Mouse (Mus musculus) WW6 (cell line): Measurements from ENCODE around the gene Zfp189.
"Not testable (repeated sequence)": the region's sequence is repeated elsewhere in the genome, so short reads cannot be mapped to it uniquely, and the experiment has no call there.

Experiments used
- DNase-seq: peaks from one replicate; pipeline ENCODE4 v3.0.0-alpha.2; 2013; ENCODE audit warnings: low read depth, low spot score

Zfp189 gene

DNA sequence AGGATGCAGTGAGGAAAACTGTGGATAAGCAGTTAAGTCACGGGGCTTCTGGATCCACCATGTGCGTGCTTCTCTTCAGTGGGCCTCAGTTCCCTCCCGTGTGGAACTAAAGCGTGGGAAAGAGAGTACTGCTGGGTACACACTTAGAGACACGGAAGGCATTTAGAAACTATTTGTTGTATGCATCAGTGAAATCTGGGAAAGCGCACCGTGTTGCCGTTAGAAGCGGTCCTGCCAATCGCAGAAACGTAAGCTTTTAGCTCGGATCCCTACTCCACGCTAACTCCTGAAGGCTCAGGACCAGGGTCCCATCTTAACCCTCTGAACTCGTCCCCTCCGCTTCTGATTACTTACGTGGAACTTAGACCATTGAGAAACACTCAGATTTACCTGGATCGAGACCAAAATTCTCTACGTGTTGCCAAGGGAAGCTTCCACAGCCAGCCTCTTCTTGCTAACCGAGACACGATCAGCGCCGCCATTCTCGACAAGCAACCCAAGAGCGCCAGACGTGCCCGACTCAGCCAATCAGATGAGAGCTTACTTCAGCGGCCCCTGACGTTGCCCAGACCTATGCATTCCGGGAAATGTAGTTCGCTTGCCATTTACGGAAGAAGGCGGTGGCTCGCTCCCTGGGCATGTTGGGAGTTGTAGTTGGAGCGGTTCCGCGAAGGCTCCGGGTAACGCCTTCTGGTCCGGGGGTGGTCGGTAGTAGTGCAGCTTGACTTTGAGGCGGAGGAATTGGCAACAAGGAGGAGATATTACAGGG is at the start of gene Zfp189, which contains the start of gene Mrpl50:
Gene Zfp189, plus strand, starts transcription at position 605 of the 769 bp plus-strand sequence.
Gene Mrpl50, minus strand, starts transcription at position 522 of the 769 bp plus-strand sequence.
- peak; percentile 86 for DNase-seq

- no peak for DNase-seq
These were observed 47.4 kb upstream of the Zfp189 start, which contains the start of gene Acnat1 for GRCm38 (mm10) chr4:49473435-49474100. Gene Acnat1 (minus strand): TSS chr4:49473912.

DNA sequence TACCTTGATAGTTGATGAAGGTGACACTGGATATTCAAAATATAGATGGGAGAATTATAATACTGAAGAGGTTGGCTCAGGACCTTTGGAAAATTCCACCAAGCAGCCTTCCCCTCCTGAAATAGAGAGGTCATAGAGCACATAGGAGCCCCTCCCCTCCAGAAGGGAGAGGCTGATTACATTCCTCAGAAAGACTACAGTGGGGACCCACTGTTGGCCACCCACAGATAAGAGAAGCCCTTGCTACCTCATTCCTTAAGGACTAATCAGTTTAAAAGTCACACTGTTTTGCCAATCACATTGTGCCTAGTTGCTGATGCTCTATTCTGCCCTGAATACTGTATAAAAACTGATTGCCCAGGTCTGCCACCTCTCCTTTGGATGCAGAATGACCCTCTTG is 46.4 kb upstream of the Zfp189 start:
- DNase-seq = no peak

GRCm38 (mm10) chr4:49478118-49478877 is 42.7 kb upstream of the Zfp189 start:
- DNase-seq = no peak

DNA sequence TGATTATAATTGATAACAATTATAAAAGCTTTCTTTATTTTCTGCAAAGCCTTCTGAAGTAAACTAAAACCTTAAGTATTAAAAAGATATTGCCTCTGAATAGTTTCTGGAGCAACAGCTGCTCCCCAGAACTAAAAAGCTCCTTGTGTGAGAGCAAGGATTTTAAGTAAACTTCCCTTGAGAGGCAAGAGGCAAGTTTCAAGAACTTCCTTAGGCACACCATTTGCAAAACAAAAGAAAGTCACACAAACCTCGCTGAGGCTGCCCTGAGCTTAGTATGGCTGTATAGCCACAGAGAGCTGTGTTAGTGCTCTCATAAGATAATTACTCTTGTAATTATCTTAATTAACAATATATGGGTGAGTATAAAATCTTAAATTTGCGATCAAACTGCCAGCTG is 41.9 kb upstream of the Zfp189 start:
- DNase-seq = not testable (repeated sequence)

- no peak for DNase-seq
These were observed 40.7 kb upstream of the Zfp189 start for GRCm38 (mm10) chr4:49480104-49480760.

- no peak for DNase-seq
These were observed 40.1 kb upstream of the Zfp189 start for GRCm38 (mm10) chr4:49480896-49481295.

- no peak for DNase-seq
These were observed 35.5 kb upstream of the Zfp189 start for GRCm38 (mm10) chr4:49485442-49485841.

DNA sequence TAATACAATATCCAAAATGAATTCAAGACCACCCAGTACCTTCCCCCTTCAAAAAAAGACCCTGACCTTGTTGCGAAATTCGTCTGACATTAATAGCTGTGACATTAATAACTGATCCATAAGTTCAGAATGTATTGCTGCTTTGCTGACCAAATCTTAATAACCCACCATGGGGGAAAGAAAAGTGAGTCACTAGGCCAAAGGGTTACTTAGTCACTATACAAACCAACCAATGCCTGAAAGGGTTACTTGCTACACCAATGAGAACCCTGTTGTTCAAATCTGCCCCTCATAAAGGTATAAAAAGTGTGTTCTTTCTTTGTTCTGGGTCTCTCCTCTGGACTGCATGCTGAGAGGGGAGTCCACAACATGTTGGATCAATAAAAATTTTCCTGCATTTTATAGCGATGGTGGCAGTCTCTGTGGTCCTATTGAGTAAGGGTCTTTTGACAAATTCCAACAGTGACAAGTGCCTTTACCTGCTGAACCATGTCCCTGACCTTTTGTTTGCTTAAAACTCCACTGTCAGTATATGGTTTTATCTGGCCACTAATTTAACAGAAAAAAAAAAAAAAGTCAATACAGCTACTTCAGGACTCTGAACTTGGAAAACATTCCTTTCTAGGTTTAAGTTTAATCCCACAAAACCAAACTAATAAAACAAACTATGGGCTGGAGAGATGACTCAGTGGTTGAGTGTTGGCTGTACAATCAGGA is 34.9 kb upstream of the Zfp189 start:
- DNase-seq = not testable (repeated sequence)

GRCm38 (mm10) chr4:49503563-49503962 is 17.4 kb upstream of the Zfp189 start:
- no peak for DNase-seq

GRCm38 (mm10) chr4:49506386-49506785 is 14.6 kb upstream of the Zfp189 start, which contains the start of gene Baat:
Gene Baat (minus strand): TSS chr4:49506557.
- no peak for DNase-seq

- no peak for DNase-seq
These were observed 11.8 kb upstream of the Zfp189 start for GRCm38 (mm10) chr4:49509183-49509582.

- DNase-seq = not testable (repeated sequence)
These were observed 10.6 kb upstream of the Zfp189 start for GRCm38 (mm10) chr4:49510236-49510835.

GRCm38 (mm10) chr4:49512636-49513035 is 8.3 kb upstream of the Zfp189 start:
- DNase-seq = no peak

GRCm38 (mm10) chr4:49514441-49514840 is 6.5 kb upstream of the Zfp189 start:
- no peak for DNase-seq

DNA sequence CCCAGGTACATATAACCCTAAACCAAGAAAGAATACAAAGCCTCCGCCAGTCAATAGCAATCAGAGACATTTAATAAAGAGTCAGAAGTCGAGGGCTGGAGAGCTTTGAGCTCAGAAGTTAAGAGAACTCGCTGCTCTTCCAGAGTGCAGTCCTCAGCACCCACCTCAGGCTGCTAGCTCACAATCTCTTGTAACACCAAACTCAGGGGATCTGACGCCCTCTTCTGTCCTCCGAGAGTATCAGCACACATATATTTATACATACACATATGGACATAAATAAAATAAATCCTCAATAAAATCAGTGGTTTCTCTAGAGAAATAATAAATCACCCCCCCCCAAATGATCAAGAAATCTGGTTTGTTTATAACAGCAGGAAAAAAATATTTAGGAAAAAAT is 1.5 kb upstream of the Zfp189 start:
- peak; percentile 49 for DNase-seq

DNA sequence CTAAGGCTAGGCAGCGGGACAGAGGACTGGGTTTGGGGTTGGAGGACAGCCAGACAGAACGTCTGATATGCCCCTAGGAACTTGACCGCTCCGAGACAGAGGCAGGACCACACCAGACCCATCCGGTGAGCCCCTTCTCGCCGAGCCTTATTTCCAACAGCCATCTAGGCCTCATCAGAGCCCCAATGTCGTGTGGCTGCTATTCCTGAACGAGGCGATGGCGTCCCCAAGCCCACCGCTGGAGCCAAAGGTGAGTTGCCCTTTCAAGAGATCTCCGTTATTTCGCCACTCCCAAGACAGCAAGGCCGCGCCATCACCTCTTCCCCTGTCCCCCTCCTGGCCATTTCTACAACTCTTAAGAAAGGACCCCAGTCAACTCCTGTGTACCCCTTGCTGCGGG is 370 bp downstream of the Zfp189 start:
- DNase-seq = peak; percentile 13

DNA sequence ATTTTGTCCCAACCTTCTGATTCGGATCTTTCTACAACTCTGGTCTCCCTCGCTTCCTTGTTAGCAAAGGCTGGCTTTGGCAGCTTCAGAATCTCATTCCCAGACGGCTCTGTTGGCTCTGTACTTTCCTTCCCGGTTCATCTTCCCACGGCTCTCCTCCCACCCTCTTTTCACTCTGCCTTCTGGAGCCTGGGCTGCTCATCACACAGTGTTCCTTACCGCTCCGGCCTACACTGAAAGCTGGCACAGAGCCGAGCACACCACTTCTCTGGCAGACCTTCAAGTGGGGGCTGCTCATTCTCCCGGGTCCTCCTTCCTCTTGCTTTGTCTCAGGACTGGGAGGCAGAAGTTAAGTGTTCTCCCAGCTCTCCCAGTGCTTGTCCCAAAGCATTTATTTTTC is 1.6 kb downstream of the Zfp189 start:
- no peak for DNase-seq

DNA sequence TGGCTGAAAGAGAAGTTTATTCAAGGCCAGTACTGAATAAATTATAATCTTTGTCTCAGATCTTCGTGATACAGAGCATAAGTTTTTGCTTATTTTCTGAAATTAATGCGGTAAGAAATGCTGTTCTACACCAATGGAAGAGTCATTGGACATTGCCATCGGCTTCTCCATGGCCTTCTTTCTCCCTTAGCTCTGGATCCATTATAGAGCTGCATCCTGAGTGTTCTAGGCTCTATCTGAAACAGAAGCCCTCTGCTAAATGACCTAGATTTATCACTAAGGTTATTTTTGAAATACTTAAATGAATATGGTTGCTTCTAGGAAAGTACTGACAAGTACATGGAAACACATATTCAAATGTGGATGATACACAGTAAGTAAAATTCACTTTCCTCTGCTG is 14.1 kb downstream of the Zfp189 start:
- no peak for DNase-seq

DNA sequence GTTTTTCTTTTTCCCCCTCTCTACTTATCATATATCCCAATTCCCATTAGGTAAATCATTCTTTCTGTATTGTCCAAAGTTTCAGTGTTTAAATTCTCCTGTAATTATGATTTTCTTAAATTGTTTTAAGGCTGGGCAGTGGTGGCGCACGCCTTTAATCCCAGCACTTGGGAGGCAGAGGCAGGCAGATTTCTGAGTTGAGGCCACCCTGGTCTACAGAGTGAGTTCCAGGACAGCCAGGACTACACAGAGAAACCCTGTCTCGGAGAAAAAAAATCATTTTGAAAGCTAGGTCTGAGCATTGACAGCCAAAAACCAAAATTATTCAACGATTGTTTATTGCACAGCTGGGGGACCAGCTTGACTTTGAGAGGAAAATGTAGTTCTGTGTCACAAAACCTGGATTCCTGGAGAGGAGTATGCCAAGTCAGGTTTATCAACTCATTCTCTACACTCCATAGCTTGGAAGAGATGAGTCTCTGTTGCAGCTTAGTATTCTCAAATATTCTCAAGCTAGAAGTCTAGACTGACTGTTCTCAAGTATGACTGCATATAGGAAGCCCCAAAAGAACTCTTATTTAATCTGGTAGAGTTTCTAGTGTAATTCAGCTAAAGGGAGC is 14.8 kb downstream of the Zfp189 start:
- no peak for DNase-seq
